ENCODE assay signal across 23 mouse cellular contexts in the genomic region with DNA sequence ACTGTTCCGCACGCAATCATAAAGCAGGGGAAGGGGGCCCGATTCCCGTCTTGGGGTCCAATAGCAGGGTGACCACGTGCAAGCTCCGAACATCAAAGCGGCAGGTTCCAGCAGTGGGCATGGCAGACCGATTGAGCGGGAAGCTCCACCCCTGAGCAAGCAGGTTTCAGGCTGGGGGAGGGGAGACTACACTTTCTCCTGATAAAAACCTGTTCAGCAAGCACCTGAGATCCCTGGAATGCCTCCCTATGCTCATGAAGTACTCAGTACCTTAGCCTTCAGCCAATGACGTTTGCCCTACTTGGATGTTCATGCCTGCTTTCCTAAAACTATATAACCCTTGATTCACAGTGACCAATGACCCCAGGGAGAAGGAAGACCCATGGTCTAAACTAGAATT.
A peak's percentile ranks its signal among the peaks of the same experiment; 100 is the strongest.
DNase-seq lines count a peak whose midpoint lies in the region; ATAC-seq lines count a peak whose summit lies in the region.
"Had no signal": no experiment of that assay in that cellular context is flagged by ENCODE, and none has a peak within 500 bp of the region (broad histone marks: within the 10 kb centered on the region; RNA-seq: fewer than 3 reads in every experiment).

No protein-coding gene starts in this region.

- H3K36me3 ChIP-seq in embryonic facial prominence, embryonic 14.5 days (ENCODE audit: control insufficient read depth, insufficient read depth, low read length), result no peaks in the 10 kb centered on the region
- no peaks in the 10 kb centered on the region for H3K36me3 ChIP-seq in embryonic facial prominence, embryonic 10.5 days (replicated peaks)
- H3K36me3 ChIP-seq in lung, embryonic 16.5 days (ENCODE audit: control insufficient read depth, insufficient read depth, low read length), result no peaks in the 10 kb centered on the region
- H3K36me3 ChIP-seq in stomach, embryonic 16.5 days (ENCODE audit: control insufficient read depth, insufficient read depth, low read length), result no peaks in the 10 kb centered on the region
- H3K36me3 ChIP-seq: embryonic facial prominence, embryonic 15.5 days; forebrain, embryonic 10.5 days; heart, embryonic 15.5 days; limb, embryonic 12.5 days; liver, embryonic 12.5 days; midbrain, embryonic 12.5 days; neural tube, embryonic 12.5 days had no signal

- no peak overlapping the region for H3K9ac ChIP-seq in embryonic facial prominence, embryonic 14.5 days (ENCODE audit: low read depth, low read length)
- no peak overlapping the region for H3K9ac ChIP-seq in lung, embryonic 16.5 days (ENCODE audit: low read length)
- no peak overlapping the region for H3K9ac ChIP-seq in stomach, embryonic 16.5 days (ENCODE audit: low read length)
- H3K9ac ChIP-seq: embryonic facial prominence, embryonic 15.5 days; heart, embryonic 15.5 days; limb, embryonic 12.5 days; liver, embryonic 12.5 days; midbrain, embryonic 12.5 days; neural tube, embryonic 12.5 days had no signal

- WGBS in embryonic facial prominence, embryonic 14.5 days, result 35% methylated on average over 10 of the region's 10 CpGs
- 45% methylated on average over 10 of the region's 10 CpGs for WGBS in embryonic facial prominence, embryonic 10.5 days
- WGBS in lung, embryonic 16.5 days, result 30% methylated on average over 10 of the region's 10 CpGs
- 44% methylated on average over 10 of the region's 10 CpGs for WGBS in stomach, embryonic 16.5 days

- H3K9me3 ChIP-seq in embryonic facial prominence, embryonic 14.5 days (ENCODE audit: control insufficient read depth, low read length), result no peaks in the 10 kb centered on the region
- H3K9me3 ChIP-seq in embryonic facial prominence, embryonic 10.5 days, result no peaks in the 10 kb centered on the region
- no peaks in the 10 kb centered on the region for H3K9me3 ChIP-seq in lung, embryonic 16.5 days (ENCODE audit: control insufficient read depth, low read length)
- H3K9me3 ChIP-seq in stomach, embryonic 16.5 days (replicated peaks; ENCODE audit: control insufficient read depth, low read length), result no peaks in the 10 kb centered on the region
- H3K9me3 ChIP-seq: embryonic facial prominence, embryonic 15.5 days; forebrain, embryonic 10.5 days; heart, embryonic 15.5 days; limb, embryonic 12.5 days; liver, embryonic 12.5 days; neural tube, embryonic 12.5 days had no signal

- no peak for ATAC-seq in embryonic facial prominence, embryonic 14.5 days (ENCODE audit: low read depth)
- peak; percentile 76 for ATAC-seq in lung, embryonic 16.5 days (ENCODE audit: low read depth)
- peak; percentile 68; the same call in 1 of the 2 replicates for ATAC-seq in stomach, embryonic 16.5 days (ENCODE audit: insufficient read depth, low FRiP score)
- ATAC-seq in inflammation-experienced regulatory T-cells, adult 6 months, result no peak
- ATAC-seq: hindbrain, embryonic 16.5 days; liver, embryonic 12.5 days; Patski had no signal

- DNase-seq in embryonic facial prominence, embryonic 14.5 days (ENCODE audit: low spot score), result peak; percentile 13
- DNase-seq in embryonic facial prominence, embryonic 10.5 days (ENCODE audit: low spot score), result no peak
- peak; percentile 3 to 12 for DNase-seq in urinary bladder, adult 18-20 months (ENCODE audit: low spot score in 2 of 2)
- DNase-seq in urinary bladder, postnatal 10 days (ENCODE audit: low spot score), result no peak
- DNase-seq in gastrocnemius, postnatal 25 days, result no peak
- DNase-seq: adrenal gland, adult 8-10 months; cerebellum, postnatal 10 days; gastrocnemius, postnatal 10 days; heart, adult 2 months; heart, postnatal 4 days; kidney, adult 8-10 months had no signal

- H3K27ac ChIP-seq in embryonic facial prominence, embryonic 14.5 days (replicated peaks; ENCODE audit: low read depth, low read length), result no peak overlapping the region
- H3K27ac ChIP-seq in embryonic facial prominence, embryonic 10.5 days (replicated peaks), result no peak overlapping the region
- no peak overlapping the region for H3K27ac ChIP-seq in lung, embryonic 16.5 days (ENCODE audit: low read length)
- no peak overlapping the region for H3K27ac ChIP-seq in stomach, embryonic 16.5 days (ENCODE audit: low read length)
- H3K27ac ChIP-seq: embryonic facial prominence, embryonic 15.5 days; forebrain, embryonic 10.5 days; heart, adult 2 months; heart, embryonic 15.5 days; limb, embryonic 12.5 days; liver, embryonic 12.5 days; midbrain, embryonic 12.5 days; neural tube, embryonic 12.5 days had no signal

- H3K4me3 ChIP-seq in embryonic facial prominence, embryonic 14.5 days (ENCODE audit: low read depth, low read length), result no peak overlapping the region
- H3K4me3 ChIP-seq in embryonic facial prominence, embryonic 10.5 days, result no peak overlapping the region
- H3K4me3 ChIP-seq in lung, embryonic 16.5 days (ENCODE audit: low read length), result no peak overlapping the region
- H3K4me3 ChIP-seq in stomach, embryonic 16.5 days (replicated peaks; ENCODE audit: low read length), result no peak overlapping the region
- H3K4me3 ChIP-seq: embryonic facial prominence, embryonic 15.5 days; forebrain, embryonic 10.5 days; heart, adult 2 months; heart, embryonic 15.5 days; limb, embryonic 12.5 days; liver, embryonic 12.5 days; midbrain, embryonic 12.5 days; neural tube, embryonic 12.5 days had no signal

- no peaks in the 10 kb centered on the region for H3K27me3 ChIP-seq in embryonic facial prominence, embryonic 14.5 days (replicated peaks; ENCODE audit: control insufficient read depth, insufficient read depth, low read length)
- no peaks in the 10 kb centered on the region for H3K27me3 ChIP-seq in embryonic facial prominence, embryonic 10.5 days (replicated peaks; ENCODE audit: low read depth, poor library complexity, severe bottlenecking)
- no peaks in the 10 kb centered on the region for H3K27me3 ChIP-seq in lung, embryonic 16.5 days (ENCODE audit: control insufficient read depth, insufficient read depth, low read depth, low read length)
- no peaks in the 10 kb centered on the region for H3K27me3 ChIP-seq in stomach, embryonic 16.5 days (ENCODE audit: control insufficient read depth, insufficient read depth, low read length)
- H3K27me3 ChIP-seq: embryonic facial prominence, embryonic 15.5 days; heart, embryonic 15.5 days; limb, embryonic 12.5 days; liver, embryonic 12.5 days; midbrain, embryonic 12.5 days; neural tube, embryonic 12.5 days had no signal

- no peaks in the 10 kb centered on the region for H3K4me1 ChIP-seq in embryonic facial prominence, embryonic 14.5 days (ENCODE audit: control insufficient read depth, insufficient read depth, low read length)
- H3K4me1 ChIP-seq in embryonic facial prominence, embryonic 10.5 days, result no peaks in the 10 kb centered on the region
- no peaks in the 10 kb centered on the region for H3K4me1 ChIP-seq in lung, embryonic 16.5 days (replicated peaks; ENCODE audit: control insufficient read depth, insufficient read depth, low read length)
- H3K4me1 ChIP-seq in stomach, embryonic 16.5 days (ENCODE audit: control insufficient read depth, insufficient read depth, low read length), result no peaks in the 10 kb centered on the region
- H3K4me1 ChIP-seq: embryonic facial prominence, embryonic 15.5 days; forebrain, embryonic 10.5 days; heart, embryonic 15.5 days; limb, embryonic 12.5 days; liver, embryonic 12.5 days; midbrain, embryonic 12.5 days; neural tube, embryonic 12.5 days had no signal

- no peak overlapping the region for H3K4me2 ChIP-seq in embryonic facial prominence, embryonic 14.5 days (ENCODE audit: low read depth, low read length)
- H3K4me2 ChIP-seq in lung, embryonic 16.5 days (ENCODE audit: low read depth, low read length), result peak overlapping the region; percentile 14; the same call in 1 of the 2 replicates
- H3K4me2 ChIP-seq in stomach, embryonic 16.5 days (ENCODE audit: low read depth, low read length), result no peak overlapping the region
- H3K4me2 ChIP-seq: embryonic facial prominence, embryonic 15.5 days; heart, embryonic 15.5 days; limb, embryonic 12.5 days; liver, embryonic 12.5 days; midbrain, embryonic 12.5 days; neural tube, embryonic 12.5 days had no signal

Comparison
In these comparisons a context has a peak if more than half of its experiments do, and no peak if none do; other contexts are left out.
1. DNase-seq: peak in embryonic facial prominence, embryonic 14.5 days (single experiment) and urinary bladder, adult 18-20 months (2 of 2); none in embryonic facial prominence, embryonic 10.5 days (single experiment), urinary bladder, postnatal 10 days (single experiment) and gastrocnemius, postnatal 25 days (single experiment).
2. ATAC-seq: peak in lung, embryonic 16.5 days (single experiment) and stomach, embryonic 16.5 days (single experiment); none in embryonic facial prominence, embryonic 14.5 days (single experiment) and inflammation-experienced regulatory T-cells, adult 6 months (single experiment).